ENCODE assay signal across 10 mouse cellular contexts in genomic region chr3:95987386-95988110, GRCm38 (mm10). TPM values are rescaled to one million over a fixed set of nuclear protein-coding genes. Genes with fewer than 3 reads are reported as not detected.
DNase-seq lines count a peak whose midpoint lies in the region; ATAC-seq and TF ChIP-seq lines count a peak whose summit lies in the region.
"Had no signal": no experiment of that assay in that cellular context is flagged by ENCODE, and none has a peak within 500 bp of the region (broad histone marks: within the 10 kb centered on the region; RNA-seq: fewer than 3 reads in every experiment).

No protein-coding gene starts in this region.

- H3K4me1 ChIP-seq in hindbrain, embryonic 13.5 days (replicated peaks): peaks cover 47% of the 10 kb centered on the region
- H3K4me1 ChIP-seq in hindbrain, embryonic 11.5 days (replicated peaks; ENCODE audit: control insufficient read depth, insufficient read depth, low read length): peaks cover 11% of the 10 kb centered on the region; the same call in 1 of the 2 replicates
- peaks cover 6 to 21% of the 10 kb centered on the region in 2 experiments; a peak in 3 of 4 replicates for H3K4me1 ChIP-seq in MEL (ENCODE audit: control insufficient read depth in 1 of 2, insufficient read depth in 2 of 2, low read length in 2 of 2)
- peaks cover 41 to 63% of the 10 kb centered on the region in 2 experiments for H3K4me1 ChIP-seq in heart, embryonic 14.5 days (ENCODE audit: control insufficient read depth in 2 of 2, insufficient read depth in 2 of 2, low read length in 2 of 2)
- H3K4me1 ChIP-seq in intestine, postnatal 0 days (replicated peaks; ENCODE audit: control insufficient read depth, insufficient read depth, low read length): peaks cover 8% of the 10 kb centered on the region

- peaks cover 50% of the 10 kb centered on the region for H3K36me3 ChIP-seq in hindbrain, embryonic 13.5 days
- H3K36me3 ChIP-seq in hindbrain, embryonic 11.5 days (ENCODE audit: control insufficient read depth, insufficient read depth, low read length): peaks cover 20% of the 10 kb centered on the region
- peaks cover 0 to 14% of the 10 kb centered on the region in 2 experiments; a peak in 2 of 4 replicates for H3K36me3 ChIP-seq in MEL (ENCODE audit: control insufficient read depth in 1 of 2, insufficient read depth in 2 of 2, low read length in 2 of 2)
- peaks cover 54% of the 10 kb centered on the region for H3K36me3 ChIP-seq in heart, embryonic 14.5 days (ENCODE audit: control insufficient read depth, insufficient read depth, low read length)
- peaks cover 33% of the 10 kb centered on the region for H3K36me3 ChIP-seq in intestine, postnatal 0 days (ENCODE audit: control insufficient read depth, insufficient read depth)

- 0 out of 4 replicates have a peak, but pooled peaks of 1 of the 2 experiments have one; percentile 14 for TF ChIP-seq POLR2A in MEL (IDR thresholded peaks at IDR 0.05; ENCODE audit: control insufficient read depth in 1 of 2, insufficient read depth in 1 of 2, low read depth in 1 of 2, low read length in 2 of 2, poor library complexity in 1 of 2)

- WGBS in hindbrain, embryonic 13.5 days: 85% methylated on average over 6 of the region's 6 CpGs
- WGBS in hindbrain, embryonic 11.5 days: 74% methylated on average over 6 of the region's 6 CpGs
- WGBS in heart, embryonic 14.5 days: 49% methylated on average over 6 of the region's 6 CpGs
- WGBS in intestine, postnatal 0 days: 68% methylated on average over 6 of the region's 6 CpGs

- TF ChIP-seq EP300 in MEL (IDR thresholded peaks at IDR 0.05; ENCODE audit: low read depth in 1 of 2, low read length in 2 of 2): no peak

- H3K9ac ChIP-seq in hindbrain, embryonic 13.5 days: no peak overlapping the region
- H3K9ac ChIP-seq in hindbrain, embryonic 11.5 days (ENCODE audit: low read depth, low read length): no peak overlapping the region
- H3K9ac ChIP-seq in MEL (ENCODE audit: control insufficient read depth, low read depth, low read length, poor library complexity, severe bottlenecking): peak overlapping the region; percentile 65
- 0 out of 2 replicates have a peak overlapping the region, but pooled peaks have one; percentile 1 for H3K9ac ChIP-seq in heart, embryonic 14.5 days (ENCODE audit: low read length)
- no peak overlapping the region for H3K9ac ChIP-seq in intestine, postnatal 0 days (ENCODE audit: low read depth, low read length)
- H3K9ac ChIP-seq: hindbrain, embryonic 12.5 days had no signal

- H3K4me3 ChIP-seq in hindbrain, embryonic 13.5 days: no peak overlapping the region
- H3K4me3 ChIP-seq in hindbrain, embryonic 11.5 days (ENCODE audit: low read depth, low read length): no peak overlapping the region
- peak overlapping the region; percentile 42 to 49 for H3K4me3 ChIP-seq in MEL (ENCODE audit: control insufficient read depth in 1 of 2, insufficient read depth in 1 of 2, low read depth in 2 of 2, low read length in 2 of 2)
- H3K4me3 ChIP-seq in heart, embryonic 14.5 days (ENCODE audit: control insufficient read depth in 1 of 2, insufficient read depth in 1 of 2, low read depth in 1 of 2, low read length in 2 of 2): no peak overlapping the region
- no peak overlapping the region for H3K4me3 ChIP-seq in intestine, postnatal 0 days (ENCODE audit: low read depth, low read length)
- H3K4me3 ChIP-seq: hindbrain, embryonic 12.5 days; limb, embryonic 13.5 days had no signal

- 0 out of 6 replicates have a peak, but pooled peaks of 1 of the 3 experiments have one; percentile 13 for TF ChIP-seq CTCF in MEL (IDR thresholded peaks at IDR 0.05 in 2 of 3, conservative IDR thresholded peaks at IDR 0.05 in 1 of 3; ENCODE audit: control insufficient read depth in 1 of 3, insufficient read depth in 1 of 3, low read depth in 2 of 3, low read length in 3 of 3, poor library complexity in 1 of 3, severe bottlenecking in 1 of 3)
- TF ChIP-seq CTCF in intestine, postnatal 0 days (IDR thresholded peaks at IDR 0.05; ENCODE audit: low read depth): no peak

- H3K79me2 ChIP-seq in MEL (ENCODE audit: control insufficient read depth, insufficient read depth, low read length, poor library complexity): no peaks in the 10 kb centered on the region

- intact Hi-C loops in gastrocnemius, postnatal 36 days (cut with DNase I): no loop called here

- no peak for TF ChIP-seq RAD21 in MEL (IDR thresholded peaks at IDR 0.05; ENCODE audit: low read depth, low read length)

- no peak for ATAC-seq in hindbrain, embryonic 13.5 days (ENCODE audit: low FRiP score)
- ATAC-seq in hindbrain, embryonic 11.5 days (ENCODE audit: low FRiP score): no peak
- ATAC-seq in heart, embryonic 14.5 days (ENCODE audit: insufficient number of reproducible peaks, insufficient read depth, low FRiP score, low read depth): no peak
- 0 out of 2 replicates have a peak, but pooled peaks have one; percentile 25 for ATAC-seq in megakaryocyte-erythroid progenitor cell, adult 5-6 weeks (replicated peaks; ENCODE audit: low FRiP score, low TSS enrichment, poor library complexity, severe bottlenecking)
- no peak for ATAC-seq in intestine, postnatal 0 days

- H3K9me3 ChIP-seq in hindbrain, embryonic 13.5 days: no peaks in the 10 kb centered on the region
- no peaks in the 10 kb centered on the region for H3K9me3 ChIP-seq in hindbrain, embryonic 11.5 days (ENCODE audit: control insufficient read depth, low read length)
- H3K9me3 ChIP-seq in MEL (replicated peaks; ENCODE audit: insufficient read depth, low read length): no peaks in the 10 kb centered on the region
- 0 out of 2 replicates have a peak, but pooled peaks cover 4% of the 10 kb centered on the region for H3K9me3 ChIP-seq in heart, embryonic 14.5 days (ENCODE audit: control insufficient read depth, low read length)
- no peaks in the 10 kb centered on the region for H3K9me3 ChIP-seq in intestine, postnatal 0 days (ENCODE audit: control insufficient read depth)
- H3K9me3 ChIP-seq: limb, embryonic 13.5 days had no signal

- DNase-seq in hindbrain, embryonic 11.5 days (ENCODE audit: low spot score): no peak
- peak; percentile 86 for DNase-seq in MEL (ENCODE audit: low read depth, low spot score)
- DNase-seq in ovary, postnatal 10 days (ENCODE audit: low spot score): no peak
- DNase-seq in gastrocnemius, postnatal 36 days: no peak

- H3K4me2 ChIP-seq in hindbrain, embryonic 13.5 days: no peak overlapping the region
- H3K4me2 ChIP-seq in hindbrain, embryonic 11.5 days (replicated peaks; ENCODE audit: low read depth, low read length): no peak overlapping the region
- no peak overlapping the region for H3K4me2 ChIP-seq in heart, embryonic 14.5 days (ENCODE audit: low read length)
- no peak overlapping the region for H3K4me2 ChIP-seq in intestine, postnatal 0 days (replicated peaks; ENCODE audit: low read depth)

- 0 out of 2 replicates have a peak overlapping the region, but pooled peaks have one; percentile 18 for H3K27ac ChIP-seq in hindbrain, embryonic 13.5 days
- no peak overlapping the region for H3K27ac ChIP-seq in hindbrain, embryonic 11.5 days (ENCODE audit: low read depth, low read length)
- no peak overlapping the region for H3K27ac ChIP-seq in MEL (ENCODE audit: control insufficient read depth, low read depth, low read length)
- H3K27ac ChIP-seq in heart, embryonic 14.5 days (replicated peaks in 1 of 2; ENCODE audit: control insufficient read depth in 1 of 2, insufficient read depth in 1 of 2, low read depth in 2 of 2, low read length in 2 of 2): peak overlapping the region in 1 of 2 experiments; percentile 97; a peak in 2 of 4 replicates
- no peak overlapping the region for H3K27ac ChIP-seq in intestine, postnatal 0 days (ENCODE audit: low read depth, low read length)
- H3K27ac ChIP-seq: limb, embryonic 13.5 days had no signal

- H3K27me3 ChIP-seq in hindbrain, embryonic 13.5 days: no peaks in the 10 kb centered on the region
- no peaks in the 10 kb centered on the region for H3K27me3 ChIP-seq in hindbrain, embryonic 11.5 days (ENCODE audit: control insufficient read depth, insufficient read depth, low read length)
- H3K27me3 ChIP-seq in MEL (ENCODE audit: control insufficient read depth in 1 of 2, insufficient read depth in 2 of 2, low read length in 2 of 2): no peaks in the 10 kb centered on the region
- H3K27me3 ChIP-seq in heart, embryonic 14.5 days (ENCODE audit: control insufficient read depth, insufficient read depth, low read length): no peaks in the 10 kb centered on the region
- no peaks in the 10 kb centered on the region for H3K27me3 ChIP-seq in intestine, postnatal 0 days (replicated peaks; ENCODE audit: control insufficient read depth, insufficient read depth, low read length)
- H3K27me3 ChIP-seq: hindbrain, embryonic 12.5 days; limb, embryonic 13.5 days had no signal

TF ChIP-seq in MEL, 35 proteins besides CTCF, POLR2A, EP300 and RAD21 (continues in another document):
- TF ChIP-seq ZMIZ1 (IDR thresholded peaks at IDR 0.05; ENCODE audit: low read depth, low read length): 0 out of 2 replicates have a peak, but pooled peaks have one; percentile 28

RNA-seq across cellular contexts. Expression of gene Plekho1, which starts 8.3 kb away (rescaled TPM):
- 59.5 and 65.4 TPM in 2 replicates for polyA plus RNA-seq in hindbrain, embryonic 13.5 days (2015; fragmentation: Nextera tagmentation; extraction: Ambion mirVana)
- polyA plus RNA-seq in hindbrain, embryonic 11.5 days (2014; fragmentation: Nextera tagmentation; extraction: Ambion mirVana): 70.0 and 73.7 TPM in 2 replicates
- total RNA-seq in MEL (2012; rRNA removed): 4.2 and 6.4 TPM in 2 replicates
- polyA plus RNA-seq in MEL (2012; ENCODE audit: insufficient read depth in 1 of 2, insufficient read length in 2 of 2, low read depth in 1 of 2, low replicate concordance in 2 of 2, missing spikeins in 1 of 2): 10 to 100 TPM in 1 of 2 experiments, not detected in 1; 19.2 TPM
- 65.0 and 73.7 TPM in 2 replicates for polyA plus RNA-seq in heart, embryonic 14.5 days (2014; fragmentation: Nextera tagmentation; extraction: Ambion mirVana)
- 0.61 and 5.4 TPM in 2 replicates for total RNA-seq in megakaryocyte-erythroid progenitor cell, adult 5-6 weeks (2014; fragmentation: Nextera tagmentation)
- total RNA-seq in megakaryocyte-erythroid progenitor cell, adult 5-6 weeks (2017): 5.9 and 10.5 TPM in 2 replicates
- polyA plus RNA-seq in intestine, postnatal 0 days (2015; fragmentation: Nextera tagmentation; extraction: Ambion mirVana): 18.9 and 23.8 TPM in 2 replicates
- total RNA-seq in gastrocnemius, postnatal 36 days (2021): 10 to 100 TPM; 17.6 to 23.6 TPM

RNA-seq across cellular contexts. Expression of gene Anp32e, which starts 58.5 kb away (rescaled TPM):
- 167 and 175 TPM in 2 replicates for polyA plus RNA-seq in hindbrain, embryonic 13.5 days (2015; fragmentation: Nextera tagmentation; extraction: Ambion mirVana)
- 114 and 133 TPM in 2 replicates for polyA plus RNA-seq in hindbrain, embryonic 11.5 days (2014; fragmentation: Nextera tagmentation; extraction: Ambion mirVana)
- 159 and 197 TPM in 2 replicates for total RNA-seq in MEL (2012; rRNA removed)
- 100 to 1,000 TPM; 412 to 748 TPM for polyA plus RNA-seq in MEL (2012; ENCODE audit: insufficient read depth in 1 of 2, insufficient read length in 2 of 2, low read depth in 1 of 2, low replicate concordance in 2 of 2, missing spikeins in 1 of 2)
- 58.3 and 65.3 TPM in 2 replicates for polyA plus RNA-seq in heart, embryonic 14.5 days (2014; fragmentation: Nextera tagmentation; extraction: Ambion mirVana)
- 136 and 186 TPM in 2 replicates for total RNA-seq in megakaryocyte-erythroid progenitor cell, adult 5-6 weeks (2014; fragmentation: Nextera tagmentation)
- total RNA-seq in megakaryocyte-erythroid progenitor cell, adult 5-6 weeks (2017): 505 and 626 TPM in 2 replicates
- 71.7 and 75.1 TPM in 2 replicates for polyA plus RNA-seq in intestine, postnatal 0 days (2015; fragmentation: Nextera tagmentation; extraction: Ambion mirVana)
- total RNA-seq in gastrocnemius, postnatal 36 days (2021): 10 to 100 TPM; 67.1 to 71.1 TPM

Comparison
In these comparisons a context has a peak if more than half of its experiments do, and no peak if none do; other contexts are left out.
1. H3K4me3 ChIP-seq: peak in MEL (2 of 2); none in hindbrain, embryonic 13.5 days (single experiment), hindbrain, embryonic 11.5 days (single experiment), heart, embryonic 14.5 days (0 of 2) and intestine, postnatal 0 days (single experiment).
2. H3K9ac ChIP-seq: peak in MEL (single experiment) and heart, embryonic 14.5 days (single experiment); none in hindbrain, embryonic 13.5 days (single experiment), hindbrain, embryonic 11.5 days (single experiment) and intestine, postnatal 0 days (single experiment).